Mouse (Mus musculus) c-Kit-negative CD71-positive TER-119-positive erythroid progenitor cells, embryonic 14.5 days (primary cell): ENCODE data around the gene Wdr11.

Experiments
- DNase-seq: peaks from one replicate; pipeline ENCODE4 v3.0.0-alpha.2; 2013; ENCODE audit warnings: low read depth, low spot score

The Wdr11 gene

GRCm38 (mm10) chr7:129652901-129653460, 61.3 kb downstream of the Wdr11 start:
- no peak for DNase-seq

GRCm38 (mm10) chr7:129653791-129654271, 62.2 kb downstream of the Wdr11 start:
- no peak for DNase-seq

DNA sequence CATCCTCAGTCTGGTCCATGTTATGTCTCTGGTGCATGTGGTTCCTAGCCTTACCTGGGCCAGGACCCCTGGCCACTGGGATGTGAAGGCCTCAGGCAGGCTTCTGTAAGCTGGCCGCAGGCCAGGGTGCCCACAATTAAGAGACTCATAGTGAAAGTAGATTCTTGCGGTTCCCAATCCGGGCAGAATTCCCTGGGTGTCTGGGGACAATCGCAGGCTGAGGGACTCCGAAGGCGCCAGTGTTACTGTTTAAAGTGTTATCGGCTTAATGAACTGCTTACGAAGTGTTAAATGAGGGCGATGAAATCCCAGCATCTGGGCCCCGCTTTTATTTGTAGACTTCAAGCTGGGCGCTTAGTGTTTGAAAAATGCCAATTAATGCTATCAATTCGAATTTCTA, 63.3 kb downstream of the Wdr11 start:
- DNase-seq = no peak

GRCm38 (mm10) chr7:129655604-129656226, 64.1 kb downstream of the Wdr11 start:
- no peak for DNase-seq

DNA sequence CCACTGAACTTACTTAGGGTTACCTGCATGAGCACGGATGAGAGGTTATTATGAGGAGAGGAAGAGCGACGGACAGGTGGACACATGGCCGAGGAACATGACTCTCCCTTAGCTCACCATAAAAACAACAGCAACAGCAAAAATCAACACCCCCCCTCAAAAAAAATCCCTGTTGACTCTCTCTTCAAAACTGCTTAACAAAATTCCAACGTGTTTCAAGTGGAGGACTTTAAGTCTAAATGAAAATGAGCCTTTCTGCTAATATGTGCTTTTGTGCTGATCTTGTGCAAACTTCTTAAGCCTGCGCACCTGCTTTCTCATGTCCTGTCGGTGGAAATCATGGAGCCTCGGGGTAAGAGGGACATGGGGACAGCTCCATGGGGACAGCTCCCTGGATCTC, 66.2 kb downstream of the Wdr11 start:
- DNase-seq = no peak

DNA sequence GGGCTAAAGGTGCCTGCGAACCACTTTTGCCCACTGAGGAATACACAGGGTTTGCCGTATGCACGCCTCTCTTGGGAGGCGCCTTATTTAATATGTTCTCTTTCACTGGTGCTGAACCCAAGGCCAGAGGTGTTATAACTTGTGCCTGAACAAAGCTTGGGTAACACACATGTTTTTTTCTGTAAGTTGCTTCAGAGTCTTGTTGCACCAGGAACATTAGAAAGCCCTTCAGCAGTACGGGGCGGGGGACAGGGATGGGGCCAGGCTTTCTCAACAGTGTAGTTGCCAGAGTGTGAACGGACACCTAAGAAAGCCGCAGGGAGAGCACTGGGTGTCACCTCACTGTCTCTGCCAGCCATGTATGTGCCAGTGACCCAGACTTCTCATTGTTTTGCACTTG, 68.1 kb downstream of the Wdr11 start:
- DNase-seq = no peak

GRCm38 (mm10) chr7:129660546-129660945, 68.9 kb downstream of the Wdr11 start:
- no peak for DNase-seq

- DNase-seq = no peak
These were observed 70.6 kb downstream of the Wdr11 start for GRCm38 (mm10) chr7:129662051-129662789.

DNA sequence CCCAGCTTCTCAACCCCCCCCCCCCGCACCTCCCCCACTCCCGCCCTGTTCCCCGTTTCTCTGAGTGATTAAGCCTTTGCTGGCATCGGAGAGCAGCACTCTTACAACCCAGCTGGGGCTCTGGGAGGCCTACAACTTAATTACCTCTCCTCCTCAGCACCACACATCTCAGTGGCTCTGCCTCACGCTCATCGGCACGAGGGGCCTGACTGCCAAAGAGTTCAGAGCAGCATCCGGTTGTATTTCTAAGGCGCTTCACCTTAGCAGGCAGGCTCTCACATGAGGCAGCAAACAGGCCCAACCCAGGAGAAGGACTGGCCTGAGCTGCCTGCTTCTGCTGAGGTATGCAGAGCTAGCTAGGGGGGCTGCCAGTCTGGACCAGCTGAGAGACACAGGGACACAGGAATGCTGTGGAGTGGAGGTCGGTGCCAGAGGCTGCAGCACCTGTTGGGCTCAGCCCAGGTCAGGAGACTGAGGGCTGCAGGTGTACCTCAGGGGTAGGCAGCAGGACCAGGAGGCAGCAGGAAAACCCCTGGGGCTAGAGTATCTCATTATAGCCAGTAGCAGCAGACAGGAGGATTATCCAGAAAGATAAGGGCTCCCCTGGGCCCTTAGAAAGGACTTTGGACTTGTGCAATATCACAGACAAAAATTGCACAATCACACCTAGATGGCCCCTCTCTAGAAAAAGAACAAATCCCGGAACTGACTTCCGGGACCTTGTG, 72.3 kb downstream of the Wdr11 start:
- DNase-seq = no peak

DNA sequence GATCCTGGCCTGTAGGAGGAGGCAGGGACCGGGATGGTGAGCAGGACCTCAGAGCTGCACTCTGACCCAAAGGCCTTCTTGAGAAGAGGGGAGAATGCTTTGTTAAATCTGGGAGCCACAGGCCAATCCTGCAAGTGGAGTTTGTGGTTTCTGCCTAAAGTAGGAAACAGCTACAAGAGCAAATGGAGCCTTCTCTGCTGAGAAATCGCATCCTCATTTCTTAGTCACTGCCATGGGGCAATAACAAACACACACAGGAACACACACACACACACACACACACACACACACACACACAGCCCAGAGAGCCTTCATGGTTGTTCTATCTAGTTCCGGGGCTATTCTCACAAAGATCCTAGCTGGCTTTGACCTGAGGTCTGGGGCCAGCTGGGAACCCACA, 73.7 kb downstream of the Wdr11 start:
- DNase-seq = no peak

- no peak for DNase-seq
These were observed 74.3 kb downstream of the Wdr11 start for GRCm38 (mm10) chr7:129665921-129666320.

GRCm38 (mm10) chr7:129666526-129666925, 74.9 kb downstream of the Wdr11 start:
- DNase-seq = no peak

DNA sequence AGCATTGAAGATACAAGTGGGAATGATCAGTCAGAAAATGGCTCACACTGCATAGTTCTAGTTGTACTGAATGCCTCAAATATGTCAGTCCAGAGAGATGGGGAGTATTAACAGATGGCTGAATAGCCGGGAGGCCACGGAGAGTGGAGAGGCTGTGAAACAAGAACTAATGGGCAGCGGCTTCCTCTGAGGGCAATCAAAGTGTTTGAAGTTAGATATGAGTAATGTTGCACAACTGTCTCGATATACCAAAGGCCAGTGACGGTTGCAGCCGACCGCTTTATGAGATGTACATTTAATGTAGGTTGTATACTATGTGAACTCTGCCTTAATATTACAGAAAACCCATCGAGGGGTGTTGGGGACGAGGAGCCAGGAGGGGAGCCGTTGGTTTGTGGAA, 78.6 kb downstream of the Wdr11 start:
- no peak for DNase-seq

DNA sequence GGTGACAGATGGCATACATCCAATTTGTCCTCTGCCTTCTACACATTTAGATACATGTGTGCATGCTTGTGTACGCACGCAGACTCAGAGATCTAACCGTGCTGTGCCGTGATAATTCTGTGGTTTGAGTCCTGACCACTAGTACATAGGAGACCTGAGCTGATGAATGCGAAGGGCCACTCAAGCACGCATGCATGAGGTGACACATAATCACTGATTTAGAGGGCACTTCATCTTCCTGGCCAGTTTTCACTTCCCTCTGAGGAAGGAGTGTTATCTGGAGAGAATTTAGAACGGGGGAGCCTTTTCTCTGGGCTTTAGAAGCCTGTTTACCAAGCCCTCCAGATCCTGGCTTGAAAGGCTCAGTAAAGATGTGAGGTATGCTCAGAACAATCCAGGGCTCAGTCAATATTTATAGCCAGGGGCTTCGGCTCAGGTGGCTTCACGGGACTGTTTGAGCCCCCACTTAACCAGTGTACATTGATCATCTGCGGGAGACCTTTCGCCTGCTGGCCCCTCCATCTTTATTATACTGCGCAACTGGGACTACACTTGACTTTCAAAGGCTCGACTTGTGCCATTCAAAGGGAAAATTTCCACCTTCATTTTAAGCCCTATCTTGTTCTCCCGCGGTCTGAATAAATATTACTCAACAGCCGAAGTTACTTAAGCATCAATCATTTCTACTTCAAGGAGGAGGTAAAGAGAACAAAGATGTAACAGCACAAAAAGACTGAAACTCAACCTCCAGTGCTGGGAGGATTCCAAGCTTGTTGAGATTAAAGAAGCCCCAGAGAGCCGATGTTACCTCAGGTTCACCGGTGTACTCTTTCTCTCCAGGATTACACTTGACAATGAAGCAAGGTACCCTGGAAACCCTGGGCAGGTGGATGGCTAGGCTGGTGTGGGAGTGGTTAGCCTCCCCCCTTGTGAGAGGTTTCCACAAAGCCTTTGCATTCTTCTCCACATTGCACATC, 80.3 kb downstream of the Wdr11 start:
- no peak for DNase-seq

GRCm38 (mm10) chr7:129673776-129674175, 82.1 kb downstream of the Wdr11 start:
- DNase-seq = no peak

DNA sequence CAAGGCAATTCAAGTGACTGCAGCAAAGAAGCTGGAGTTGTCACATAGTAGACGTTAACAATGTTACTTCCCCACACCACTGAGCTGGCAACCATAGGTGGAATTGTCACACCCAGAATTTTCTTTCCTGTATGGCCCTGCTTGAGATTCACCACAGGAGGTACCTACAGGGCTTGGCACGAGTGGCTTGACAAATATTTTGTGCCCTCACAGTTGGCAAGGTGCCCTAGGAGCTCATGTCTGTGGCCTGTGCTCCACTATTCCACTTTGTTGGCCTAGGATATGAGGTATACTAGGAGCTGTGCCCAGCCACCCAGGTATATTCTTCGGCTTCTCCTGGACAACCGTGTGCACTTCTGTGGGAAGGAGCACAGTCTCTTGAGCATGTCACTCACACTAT, 82.9 kb downstream of the Wdr11 start:
- no peak for DNase-seq

- DNase-seq = no peak
These were observed 84.2 kb downstream of the Wdr11 start for GRCm38 (mm10) chr7:129675852-129676251.

- no peak for DNase-seq
These were observed 85.5 kb downstream of the Wdr11 start for GRCm38 (mm10) chr7:129677141-129677540.

DNA sequence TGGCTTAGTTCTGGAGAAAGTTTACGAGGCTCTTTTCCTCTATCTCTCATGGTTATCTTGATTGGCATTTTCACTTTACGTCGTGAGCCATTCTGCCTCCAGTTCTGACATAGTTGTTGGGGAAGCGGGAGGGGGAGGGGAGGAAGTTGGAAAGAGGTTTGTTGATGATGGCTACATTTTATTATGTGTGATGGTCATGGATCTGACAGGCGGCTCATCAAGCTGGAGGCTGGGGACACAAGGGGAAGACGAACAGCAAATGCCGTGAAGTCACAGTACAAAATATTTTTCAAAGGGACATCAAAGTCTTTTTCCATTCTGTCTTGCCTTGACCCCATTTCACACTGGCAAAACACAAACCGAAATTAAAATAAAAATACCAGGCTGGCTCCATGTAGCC, 86.8 kb downstream of the Wdr11 start:
- no peak for DNase-seq

DNA sequence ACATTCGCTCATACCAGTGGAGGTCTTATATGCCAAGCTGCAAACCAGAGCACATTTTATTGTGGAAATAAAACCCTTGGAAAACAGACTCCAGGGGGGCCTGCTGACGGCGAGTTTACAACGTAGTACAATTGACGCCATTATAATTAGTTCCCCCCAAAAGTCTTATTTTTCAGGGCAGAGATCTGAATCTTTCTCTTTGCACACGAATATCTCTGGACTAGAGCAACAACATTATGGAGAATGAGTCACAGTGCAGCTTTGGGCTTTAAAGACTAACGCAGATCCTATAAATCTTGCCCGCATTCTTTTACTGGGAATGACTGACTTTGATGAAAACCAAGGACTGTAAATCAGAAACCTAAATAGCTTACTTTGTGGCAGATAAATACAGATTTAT, 87.3 kb downstream of the Wdr11 start:
- no peak for DNase-seq

DNA sequence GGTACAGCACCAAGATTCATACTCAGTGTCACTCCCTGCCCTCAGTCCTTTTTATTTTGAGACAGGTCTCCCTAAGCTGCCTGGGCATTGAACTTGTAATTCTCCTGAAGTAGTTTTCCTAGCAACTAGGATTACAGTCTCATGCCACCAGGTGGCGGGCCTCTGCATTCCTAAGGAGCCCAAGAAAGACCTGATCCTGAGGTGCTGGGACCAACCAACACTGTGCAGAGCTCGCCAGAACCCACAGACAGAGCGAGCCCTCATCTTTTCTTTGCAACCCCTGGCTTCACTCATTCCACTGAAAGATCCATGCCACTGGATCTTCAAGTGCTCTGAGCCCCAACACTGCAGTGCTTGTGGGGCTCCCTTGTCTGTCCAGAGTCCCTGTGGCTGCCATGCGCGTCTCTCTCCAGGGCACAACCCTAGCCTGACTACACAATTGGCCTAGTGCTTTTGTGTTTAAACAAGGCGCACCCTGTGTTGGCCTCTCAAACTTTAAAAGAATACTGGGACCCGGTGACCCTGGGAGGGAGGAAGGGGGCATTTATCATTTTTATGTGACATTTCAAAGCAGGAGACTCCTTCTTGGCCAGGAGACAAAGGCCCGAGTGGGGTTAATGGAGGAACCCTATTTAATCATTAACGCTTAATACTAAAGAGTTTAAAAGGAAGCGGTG, 89.0 kb downstream of the Wdr11 start:
- no peak for DNase-seq
